Mouse (Mus musculus) induced T-regulatory cell, adult 2 months (primary cell): ENCODE results near the gene 1700021F05Rik.
A peak's percentile ranks its signal among the peaks of the same experiment; 100 is the strongest.

Experiments used
- DNase-seq: peaks from one replicate; pipeline ENCODE4 v3.0.0-alpha.2; 2012; ENCODE audit warnings: low read depth

1700021F05Rik gene

GRCm38 (mm10) chr10:43540442-43541152 is at the start of gene 1700021F05Rik:
Gene 1700021F05Rik, minus strand, starts transcription at chr10:43540994.
- peak; percentile 94 for DNase-seq

- DNase-seq = no peak
Measured at GRCm38 (mm10) chr10:43588470-43589177, 47.8 kb upstream of the 1700021F05Rik start.

- DNase-seq = no peak
Measured at GRCm38 (mm10) chr10:43584538-43584937, 43.7 kb upstream of the 1700021F05Rik start.

- DNase-seq = peak; percentile 14
Measured at GRCm38 (mm10) chr10:43581260-43581659, 40.5 kb upstream of the 1700021F05Rik start.

- peak; percentile 23 for DNase-seq
Measured at GRCm38 (mm10) chr10:43580649-43581078, 39.9 kb upstream of the 1700021F05Rik start.

GRCm38 (mm10) chr10:43579381-43580261 is 38.8 kb upstream of the 1700021F05Rik start:
- peak; percentile 29 for DNase-seq

- DNase-seq = peak; percentile 52
Measured at GRCm38 (mm10) chr10:43578754-43579380, 38.1 kb upstream of the 1700021F05Rik start.

GRCm38 (mm10) chr10:43578366-43578753 is 37.6 kb upstream of the 1700021F05Rik start:
- no peak for DNase-seq

GRCm38 (mm10) chr10:43577997-43578331 is 37.2 kb upstream of the 1700021F05Rik start, which contains the start of gene Cd24a:
Gene Cd24a, plus strand, starts transcription at chr10:43578284.
- peak; percentile 36 for DNase-seq

GRCm38 (mm10) chr10:43577299-43577996 is 36.7 kb upstream of the 1700021F05Rik start:
- peak; percentile 33 for DNase-seq

GRCm38 (mm10) chr10:43574956-43575355 is 34.2 kb upstream of the 1700021F05Rik start:
- DNase-seq = peak; percentile 81

GRCm38 (mm10) chr10:43574352-43574751 is 33.6 kb upstream of the 1700021F05Rik start:
- DNase-seq = no peak

GRCm38 (mm10) chr10:43561311-43561710 is 20.5 kb upstream of the 1700021F05Rik start:
- DNase-seq = no peak

- peak; percentile 39 for DNase-seq
Measured at GRCm38 (mm10) chr10:43560765-43561164, 20.0 kb upstream of the 1700021F05Rik start.

- no peak for DNase-seq
Measured at GRCm38 (mm10) chr10:43559313-43559712, 18.5 kb upstream of the 1700021F05Rik start.

- DNase-seq = no peak
Measured at GRCm38 (mm10) chr10:43557630-43558165, 16.9 kb upstream of the 1700021F05Rik start.

GRCm38 (mm10) chr10:43551388-43551787 is 10.6 kb upstream of the 1700021F05Rik start:
- no peak for DNase-seq

- DNase-seq = no peak
Measured at GRCm38 (mm10) chr10:43550923-43551322, 10.1 kb upstream of the 1700021F05Rik start.

GRCm38 (mm10) chr10:43549411-43549810 is 8.6 kb upstream of the 1700021F05Rik start:
- peak; percentile 14 for DNase-seq

- DNase-seq = no peak
Measured at GRCm38 (mm10) chr10:43541153-43541544, 355 bp upstream of the 1700021F05Rik start.
